Mouse (Mus musculus) cerebellum, adult 9-11 months (tissue): ENCODE measurements around the gene Gm21981.

Experiments
- DNase-seq: peaks from one replicate; pipeline ENCODE4 v3.0.0; 2022

Gene Gm21981

GRCm38 (mm10) chr17:47694442-47694502, at the start of gene Gm21981:
Gene Gm21981 (minus strand): TSS chr17:47694455.
- DNase-seq, result no peak

- no peak for DNase-seq
Observed at GRCm38 (mm10) chr17:47742991-47743734, 48.9 kb upstream of the Gm21981 start.

GRCm38 (mm10) chr17:47740186-47740585, 45.9 kb upstream of the Gm21981 start:
- DNase-seq, result no peak

DNA sequence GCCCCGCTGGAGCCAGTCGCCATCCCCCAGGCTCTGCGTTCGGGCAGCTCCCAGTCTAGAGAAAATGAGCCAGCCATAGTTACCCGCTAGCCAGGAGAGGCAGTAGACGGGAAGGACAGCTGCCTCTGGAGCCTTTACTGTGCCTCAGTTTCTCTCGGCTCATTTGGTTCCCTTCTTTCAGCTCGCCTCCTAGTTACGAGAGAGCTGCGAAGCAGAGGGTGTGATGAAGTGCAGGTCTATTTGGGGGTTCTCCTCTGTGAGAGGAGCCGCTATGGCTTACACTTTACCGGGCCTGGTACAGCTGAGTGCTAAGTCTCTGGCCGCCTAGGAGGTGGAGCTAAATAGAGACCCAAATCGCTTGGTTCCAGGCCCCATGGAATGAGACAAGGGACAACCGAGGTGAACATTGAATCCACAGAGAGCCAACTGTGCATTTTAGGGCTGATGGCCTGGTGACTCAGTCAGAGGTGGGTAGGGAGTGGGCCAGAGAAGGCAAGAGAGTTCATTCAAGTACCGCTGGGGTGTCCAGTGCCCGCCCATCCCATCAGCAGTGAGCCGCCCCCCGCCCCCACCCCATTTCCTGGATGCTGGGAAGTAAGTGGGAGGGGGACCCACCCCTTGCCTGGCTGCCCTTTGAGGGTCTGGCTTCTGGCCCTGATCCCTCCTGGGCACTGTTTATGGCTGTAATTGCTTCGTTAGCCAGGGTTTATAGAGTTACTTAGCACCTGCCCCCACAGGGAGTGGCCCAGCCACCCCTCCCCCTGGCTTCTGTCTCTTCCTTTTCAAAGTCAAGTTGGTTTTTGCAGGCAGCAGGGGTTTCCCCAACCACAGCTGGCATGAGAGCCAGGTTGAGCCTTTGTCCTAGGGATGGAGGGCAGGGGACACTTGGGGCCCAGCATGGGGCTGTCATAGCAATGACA, 44.9 kb upstream of the Gm21981 start:
- DNase-seq, result no peak

GRCm38 (mm10) chr17:47738066-47738878, 44.0 kb upstream of the Gm21981 start:
- DNase-seq, result peak; percentile 69

DNA sequence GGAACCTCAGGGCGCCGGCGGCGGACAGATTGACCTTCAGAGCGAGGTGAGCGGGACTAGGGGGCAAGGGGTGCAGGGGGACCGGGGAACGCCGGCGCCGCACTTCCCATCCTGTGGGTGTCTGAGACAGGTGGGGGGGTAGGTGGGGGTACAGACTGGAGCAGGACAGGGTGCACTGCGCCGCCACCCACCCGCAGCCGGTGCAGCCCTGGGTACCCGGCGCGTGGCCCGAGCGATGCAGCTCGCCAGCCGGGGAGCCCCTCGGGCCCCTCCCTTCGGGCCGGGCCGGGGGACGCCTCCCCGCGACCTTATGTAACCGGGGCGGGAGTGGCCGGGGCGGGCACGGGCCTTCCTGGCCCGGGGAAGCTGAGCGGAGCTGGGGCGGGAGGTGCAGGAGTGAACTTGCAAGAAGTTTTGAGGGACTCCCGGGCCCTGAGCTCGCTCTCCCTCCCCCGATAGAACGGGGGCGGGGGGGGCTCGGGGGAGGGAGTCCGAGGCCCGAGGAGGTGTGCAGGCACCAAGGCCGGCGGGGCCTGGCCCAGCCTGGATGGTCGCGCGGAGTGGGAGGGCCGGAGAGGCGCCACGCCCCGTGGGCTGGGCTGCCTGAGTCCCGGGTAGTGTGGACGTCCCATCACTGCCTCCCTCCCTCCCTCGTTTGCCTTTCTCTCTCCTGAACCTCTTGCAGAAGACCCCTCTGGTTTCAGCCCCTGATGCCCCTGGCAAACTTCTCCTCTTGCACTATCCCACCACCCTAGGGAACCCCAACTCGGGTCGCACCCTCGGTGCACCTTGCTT, 43.2 kb upstream of the Gm21981 start:
- DNase-seq, result peak; percentile 92

- peak; percentile 95 for DNase-seq
Observed at GRCm38 (mm10) chr17:47736856-47737255, 42.6 kb upstream of the Gm21981 start, which contains the start of gene Tfeb. Gene Tfeb (plus strand): TSS chr17:47737030.

DNA sequence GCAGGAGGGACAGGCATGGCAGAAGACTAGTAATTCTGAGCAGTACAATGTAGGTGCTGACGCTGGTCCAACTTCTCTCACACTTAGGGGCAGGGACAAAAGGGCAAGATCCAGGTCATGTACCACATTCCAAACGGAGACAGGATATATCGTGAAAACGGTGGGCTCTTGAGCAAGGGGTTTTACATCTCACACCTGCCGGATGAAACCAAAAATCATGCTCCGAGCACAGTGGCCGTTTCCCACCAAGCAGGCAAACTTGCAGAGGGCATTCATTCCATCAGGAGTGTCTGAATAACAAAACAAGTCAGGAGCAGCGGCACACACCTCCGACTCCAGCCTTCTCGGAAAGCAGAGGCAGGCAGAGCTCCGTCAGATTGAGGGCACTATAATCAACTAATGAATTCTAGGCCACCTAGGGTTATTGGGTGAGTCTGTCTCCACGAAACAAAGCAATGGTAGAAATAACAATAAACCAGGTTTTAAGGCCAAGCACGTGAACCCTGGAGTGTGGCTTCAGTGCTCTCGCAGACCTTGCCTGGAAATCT, 41.4 kb upstream of the Gm21981 start:
- no peak for DNase-seq

DNA sequence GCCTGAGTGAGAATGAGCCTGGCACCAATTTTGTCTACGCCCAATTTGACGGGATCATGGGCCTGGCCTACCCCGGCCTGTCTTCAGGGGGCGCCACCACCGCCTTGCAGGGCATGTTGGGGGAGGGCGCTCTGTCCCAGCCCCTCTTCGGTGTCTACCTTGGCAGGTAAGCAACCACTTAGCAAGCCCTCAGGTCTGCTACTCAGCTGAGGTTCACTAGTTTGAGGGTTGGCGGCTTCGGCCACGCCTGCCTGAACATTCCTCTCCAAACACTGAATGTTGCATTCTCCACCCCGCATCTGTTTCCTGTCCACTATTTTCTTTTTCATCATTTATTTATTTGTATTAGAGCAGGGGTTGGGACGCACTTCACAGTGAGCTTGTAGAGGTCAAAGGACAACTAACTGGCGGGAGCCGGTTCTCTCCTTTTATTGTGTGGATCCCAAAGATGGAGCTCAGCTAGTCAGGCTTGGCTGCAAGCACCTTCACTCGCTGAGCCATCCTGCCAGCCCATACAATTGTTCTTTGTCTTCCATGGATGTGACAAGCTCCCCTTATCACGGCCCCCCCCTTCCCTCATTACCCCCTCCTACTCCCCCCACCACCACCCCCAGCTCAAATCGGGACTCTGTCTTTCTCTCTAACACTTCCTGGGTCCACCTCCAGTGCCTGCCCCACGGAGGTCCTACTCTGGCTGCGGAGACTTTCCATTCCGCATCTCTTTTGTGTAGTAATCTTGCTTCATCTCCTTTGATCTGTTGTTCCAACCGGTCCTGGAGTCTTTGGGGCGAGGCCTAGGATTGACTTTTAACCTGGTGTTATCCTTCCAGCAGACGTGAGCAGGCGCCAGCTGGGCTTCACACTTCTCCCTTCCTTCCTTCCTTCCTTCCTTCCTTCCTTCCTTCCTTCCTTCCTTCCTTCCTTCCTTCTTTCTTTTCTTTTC, 36.6 kb upstream of the Gm21981 start:
- DNase-seq, result no peak

- no peak for DNase-seq
Observed at GRCm38 (mm10) chr17:47726566-47726965, 32.3 kb upstream of the Gm21981 start, which contains the start of gene Pgc. Gene Pgc (plus strand): TSS chr17:47726842.

DNA sequence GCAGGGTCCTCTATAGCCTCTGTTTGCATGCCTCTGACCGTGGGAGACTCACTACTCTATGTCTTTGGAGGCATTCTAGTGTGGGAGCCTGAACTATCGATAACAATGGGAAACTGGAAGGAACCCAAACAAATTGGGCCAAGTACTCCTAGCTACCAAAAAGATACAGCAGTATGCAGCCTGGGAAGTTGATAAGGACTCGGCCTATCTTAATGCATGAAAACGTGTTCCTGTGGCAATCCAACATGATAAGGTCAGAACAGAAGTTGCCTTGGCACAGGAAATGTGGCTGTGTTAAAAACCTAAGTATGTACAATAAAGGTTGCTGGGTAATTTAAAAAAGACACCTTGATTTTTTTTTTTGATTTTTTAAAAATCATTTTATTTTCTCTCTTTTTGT, 26.9 kb upstream of the Gm21981 start:
- no peak for DNase-seq

- DNase-seq, result no peak
Observed at GRCm38 (mm10) chr17:47715037-47715436, 20.8 kb upstream of the Gm21981 start.

DNA sequence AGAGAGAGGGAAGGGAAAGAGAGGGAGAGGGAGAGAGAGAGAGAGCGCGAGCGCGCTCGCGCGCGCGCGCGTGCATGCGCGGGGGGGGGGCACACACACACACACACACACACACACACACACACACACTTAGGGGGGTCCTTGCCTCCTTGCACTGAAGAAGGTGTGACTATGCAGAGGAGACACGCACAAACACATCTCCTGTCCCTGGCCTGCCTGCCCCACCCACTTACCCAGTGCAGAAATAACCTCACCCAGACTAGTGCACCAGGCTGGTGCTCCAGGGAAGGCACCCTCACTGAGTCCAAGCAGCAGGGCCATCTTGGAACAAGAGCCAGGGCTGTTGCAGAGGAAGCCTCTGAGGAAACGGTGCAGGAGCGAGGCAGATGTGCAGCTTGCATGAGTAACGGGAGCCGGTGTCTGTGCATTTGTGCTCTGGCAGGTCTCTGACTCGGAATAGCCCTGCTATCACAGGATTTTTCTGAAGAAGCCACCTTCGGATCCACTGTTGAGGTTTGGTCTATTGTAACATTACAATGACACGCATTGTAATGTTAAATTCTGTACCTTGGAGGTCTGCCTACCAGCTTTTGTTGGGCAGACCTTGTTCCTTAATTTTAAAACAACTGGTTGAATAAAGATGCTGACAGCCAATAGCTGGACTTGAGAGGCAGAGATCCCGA, 18.8 kb upstream of the Gm21981 start:
- no peak for DNase-seq

- DNase-seq, result no peak
Observed at GRCm38 (mm10) chr17:47711883-47712282, 17.6 kb upstream of the Gm21981 start.

DNA sequence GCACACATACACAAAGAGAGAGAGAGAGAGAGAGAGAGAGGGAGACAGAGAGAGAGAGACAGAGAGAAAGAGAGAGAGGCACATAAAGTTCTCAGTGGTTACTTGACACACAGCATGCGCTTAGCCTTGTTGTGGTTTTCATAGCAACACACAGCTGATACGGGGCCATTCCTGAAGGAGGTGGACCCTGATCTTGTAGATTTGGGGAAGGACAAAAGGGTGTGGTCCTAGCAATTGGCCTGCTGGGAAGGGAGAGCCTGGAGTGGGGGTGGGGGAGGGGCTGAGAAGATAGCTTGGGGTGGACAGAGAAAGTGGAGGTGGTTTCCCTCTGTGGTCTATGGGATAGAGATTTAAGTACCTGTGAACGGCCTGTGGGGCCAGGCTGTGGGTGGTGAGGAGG, 15.8 kb upstream of the Gm21981 start:
- no peak for DNase-seq

DNA sequence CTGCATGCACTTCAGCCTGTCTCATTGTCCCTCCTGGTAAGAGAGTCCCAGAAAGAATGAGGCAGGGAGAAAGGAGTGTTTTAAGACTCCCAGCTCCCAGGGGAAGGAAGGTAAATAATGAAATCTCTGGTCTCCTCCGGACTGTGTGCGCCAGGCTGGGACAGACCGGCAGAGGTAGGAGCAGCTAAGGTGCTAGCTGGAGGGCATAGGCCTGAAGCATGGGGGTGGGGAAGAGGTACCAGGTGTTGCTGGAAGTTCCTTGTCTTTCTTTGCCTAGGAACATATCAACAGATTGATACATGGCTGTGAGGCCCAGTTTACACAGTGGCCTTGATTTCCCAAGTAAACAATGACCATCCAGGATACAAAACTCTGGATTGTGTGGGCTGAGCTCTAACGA, 14.7 kb upstream of the Gm21981 start:
- no peak for DNase-seq

GRCm38 (mm10) chr17:47707961-47708360, 13.7 kb upstream of the Gm21981 start:
- DNase-seq, result no peak

GRCm38 (mm10) chr17:47706196-47706595, 11.9 kb upstream of the Gm21981 start:
- DNase-seq, result no peak

DNA sequence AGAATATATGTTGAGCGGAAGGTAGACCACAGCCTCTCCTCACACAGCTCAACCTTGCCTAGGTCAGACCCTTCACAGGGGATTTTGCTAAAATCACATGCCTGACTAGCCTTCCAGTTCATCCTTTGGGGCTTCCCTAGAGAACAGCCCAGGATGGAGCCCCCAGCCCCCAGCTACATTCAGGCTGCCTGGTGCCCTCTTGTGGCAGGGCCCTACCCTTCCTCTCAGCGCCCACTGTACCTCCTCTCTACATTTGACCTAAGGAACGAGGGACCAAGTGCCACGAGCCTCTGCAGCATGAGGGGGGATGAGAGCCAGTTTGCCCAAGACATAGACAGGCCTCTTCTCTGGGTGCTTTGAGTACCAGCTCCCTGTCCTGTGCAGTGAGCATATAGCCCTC, 10.4 kb upstream of the Gm21981 start:
- no peak for DNase-seq

GRCm38 (mm10) chr17:47703556-47703955, 9.3 kb upstream of the Gm21981 start:
- no peak for DNase-seq
